Mouse (Mus musculus): Measurements from ENCODE around the gene Mvb12a.

Gene Mvb12a

DNA sequence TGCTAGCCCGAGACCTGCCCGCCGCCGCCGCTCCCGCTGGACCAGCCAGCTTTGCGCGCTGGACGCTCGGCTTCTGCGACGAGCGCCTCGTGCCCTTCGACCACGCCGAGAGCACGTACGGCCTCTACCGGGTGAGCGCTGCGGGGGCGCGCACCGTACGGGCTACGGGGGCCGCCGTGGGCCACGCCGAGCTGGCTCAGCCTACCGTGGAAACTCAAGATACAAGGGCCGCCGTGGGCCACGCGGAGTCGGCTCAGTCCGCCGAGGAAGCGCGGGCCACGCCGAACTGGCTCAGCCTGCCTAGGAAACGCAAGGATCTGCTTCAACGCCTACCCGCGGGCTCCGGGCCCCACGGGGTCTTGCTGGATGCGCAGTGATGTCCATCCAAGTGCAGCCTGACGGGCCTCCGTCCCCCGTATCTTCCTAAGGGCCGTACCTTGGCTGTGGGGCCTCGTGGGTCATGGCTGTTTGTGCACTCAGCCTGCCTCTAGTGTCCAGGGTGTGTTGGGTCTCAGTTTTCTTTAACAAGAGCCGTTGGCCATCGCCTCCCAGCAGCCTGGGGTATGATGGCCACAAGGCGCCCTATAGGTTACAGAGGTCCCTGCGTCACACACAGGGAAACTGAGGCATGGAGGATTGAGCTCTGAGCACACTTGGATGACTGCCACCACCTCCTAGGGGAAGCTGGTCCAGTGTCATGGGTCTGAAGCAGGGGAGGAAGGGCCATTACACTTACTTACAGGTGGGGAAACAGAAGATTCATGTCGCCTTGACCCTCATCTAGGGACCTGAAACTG, 49.9 kb downstream of the Mvb12a start:
- DNase-seq (ENCODE audit: low read depth, low spot score): peak; percentile 81

DNA sequence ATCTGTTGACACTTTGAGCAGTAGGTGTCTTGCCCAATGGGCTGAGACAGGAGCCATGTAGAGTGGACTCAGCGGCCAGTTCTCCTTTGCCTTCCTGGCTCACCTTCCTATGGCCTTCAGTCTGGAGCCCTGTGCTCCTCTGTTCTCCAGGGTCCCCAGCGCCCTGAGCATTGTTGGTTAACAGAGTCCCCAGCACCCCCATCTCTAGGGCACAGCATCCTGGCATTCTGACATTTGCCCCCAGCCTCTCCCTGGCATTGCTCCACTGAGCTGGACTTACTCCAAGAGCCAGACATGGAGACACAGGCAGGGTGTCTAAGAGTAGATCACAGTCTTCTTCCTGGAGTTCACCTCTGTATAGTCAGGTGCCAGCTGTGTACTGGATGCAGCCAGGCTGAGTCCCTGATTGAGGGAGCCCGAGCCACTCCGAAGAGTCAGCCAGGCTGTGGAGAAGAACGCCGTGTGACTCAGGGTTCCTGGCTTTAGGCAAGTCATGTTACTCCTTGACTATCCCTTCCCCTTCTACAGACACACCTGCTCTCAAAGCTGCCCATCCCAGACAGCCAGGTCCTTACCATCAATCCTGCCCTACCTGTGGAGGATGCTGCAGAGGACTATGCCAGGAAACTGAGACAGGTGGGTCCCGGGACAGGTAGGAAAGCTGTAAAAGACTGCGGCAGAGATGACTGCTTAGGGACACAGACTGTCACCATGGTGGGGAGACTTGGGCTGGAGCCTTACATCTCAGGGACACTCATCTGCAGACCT, 51.0 kb downstream of the Mvb12a start:
- DNase-seq (ENCODE audit: low read depth, low spot score): no peak

DNA sequence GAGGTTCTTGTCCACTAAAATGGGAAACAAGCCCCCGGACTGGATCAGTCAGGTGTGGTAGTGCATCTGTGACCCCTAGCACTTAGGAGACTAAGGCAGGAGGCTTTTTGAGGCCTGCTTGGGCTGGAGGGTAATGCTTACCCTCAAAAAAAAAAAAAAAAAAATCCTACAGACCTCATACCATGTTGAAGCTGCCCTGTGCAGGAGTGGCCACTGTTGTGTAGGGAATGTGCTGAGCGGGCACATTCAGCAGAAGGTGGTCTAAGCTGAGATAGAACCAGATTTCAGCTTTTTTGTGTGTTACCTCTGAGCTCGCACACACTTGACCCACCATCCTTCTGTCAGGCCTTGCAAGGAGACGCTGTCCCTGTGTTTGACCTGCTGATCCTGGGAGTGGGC, 51.6 kb downstream of the Mvb12a start:
- DNase-seq (ENCODE audit: low read depth, low spot score): no peak

DNA sequence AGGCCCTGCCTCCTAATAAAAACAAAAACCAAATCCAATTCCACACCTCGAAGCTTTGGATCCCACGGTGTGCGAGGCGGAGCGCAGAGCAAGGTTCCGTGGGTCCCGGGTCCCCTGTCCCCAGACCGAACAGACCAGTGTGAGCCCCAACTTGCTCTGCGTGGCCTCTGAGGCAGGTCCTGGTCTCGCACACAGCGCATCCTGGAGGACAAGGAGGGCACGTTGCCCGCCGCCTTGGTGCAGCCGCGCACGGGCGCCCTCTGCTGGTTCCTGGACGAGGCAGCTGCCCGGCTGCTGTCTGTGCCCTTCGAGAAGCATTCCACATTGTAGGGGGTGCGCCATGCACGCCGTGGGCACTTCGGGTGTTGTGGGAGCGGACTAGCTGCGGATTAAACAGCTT, 53.1 kb downstream of the Mvb12a start:
- DNase-seq (ENCODE audit: low read depth, low spot score): peak; percentile 76

DNA sequence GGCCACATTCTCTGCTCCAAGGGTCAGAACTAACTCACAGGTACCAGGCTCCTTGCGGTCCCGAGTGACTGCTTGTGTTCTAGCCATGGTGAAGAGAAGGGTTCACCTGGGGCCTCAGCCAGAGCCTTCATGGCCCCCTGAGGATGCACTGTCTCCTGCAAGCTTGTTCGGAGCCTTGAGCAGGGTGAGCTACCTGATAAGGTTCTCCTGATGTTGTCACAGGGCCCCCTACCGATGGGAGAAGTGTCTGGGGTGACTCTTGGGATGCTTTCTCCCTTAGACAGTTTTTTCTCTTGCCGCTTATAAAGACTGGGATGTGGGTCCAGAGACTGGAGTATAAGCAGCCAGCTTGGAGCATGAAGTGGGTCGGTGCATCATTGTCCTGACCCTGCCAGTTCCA, 53.7 kb downstream of the Mvb12a start:
- no peak for DNase-seq (ENCODE audit: low read depth, low spot score)

DNA sequence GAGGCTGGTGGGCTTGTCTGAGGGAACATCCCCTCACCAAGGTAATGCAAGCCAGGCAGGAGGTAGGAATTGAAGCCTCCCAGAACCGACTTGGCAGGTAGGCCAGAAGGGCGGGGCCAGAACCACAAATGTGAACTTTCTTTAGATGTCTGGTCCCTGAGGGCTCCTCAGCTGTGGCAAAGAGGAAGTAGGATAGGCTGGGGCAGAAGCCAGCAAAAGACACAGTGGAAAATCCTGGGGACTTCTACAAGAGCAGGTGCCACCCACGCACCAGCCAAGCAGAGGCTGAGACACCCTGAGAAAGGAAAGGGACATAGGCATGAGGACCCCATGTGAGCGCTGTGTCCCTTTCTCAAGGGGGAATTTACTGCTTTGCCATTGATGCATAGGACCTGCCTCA, 54.1 kb downstream of the Mvb12a start:
- no peak for DNase-seq (ENCODE audit: low read depth, low spot score)

DNA sequence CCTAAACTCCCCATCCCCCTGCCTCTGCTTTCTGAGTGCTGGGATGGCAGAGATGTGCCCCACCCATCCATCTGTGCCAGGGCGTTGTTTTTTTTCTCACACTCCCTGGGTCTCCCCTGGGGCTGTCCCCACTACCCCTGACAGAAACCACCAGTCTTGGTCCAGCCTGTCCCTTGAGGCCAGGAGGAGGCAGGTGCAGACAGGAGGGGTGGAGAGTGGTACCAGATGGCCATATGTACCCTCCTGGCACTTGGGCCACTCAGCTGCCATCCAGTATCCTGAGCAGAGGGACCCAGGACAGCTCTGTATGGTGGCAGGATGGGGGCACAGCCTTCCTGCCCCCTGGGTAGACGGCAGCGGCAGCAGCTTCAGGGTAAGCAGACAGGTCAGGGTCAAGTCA, 54.7 kb downstream of the Mvb12a start, which contains the start of gene Fam129c:
Fam129c (plus strand) TSS at position 198 of the 400 bp plus-strand sequence.
- DNase-seq (ENCODE audit: low read depth, low spot score): no peak
